Mouse (Mus musculus) left cerebral cortex, adult 6 months (tissue): ENCODE results near the gene Brd7. TPM values are rescaled to one million over a fixed set of nuclear protein-coding genes. Genes with fewer than 3 reads are reported as not detected.

Experiments
- long read RNA-seq, 2 experiments: library from polyadenylated mRNA; unstranded; transcript quantifications; one replicate each; pipeline ENCODE4 v2.0.0; 2019 to 2020
- polyA plus RNA-seq: library from polyadenylated mRNA; unstranded; fragments of <200 nt; fragmentation: Nextera tagmentation; gene quantifications from 2 replicates; pipeline ENCODE4 v1.2.3, GENCODE M21; 2021

The Brd7 gene
- polyA plus RNA-seq = 24.3 and 66.3 TPM in 2 replicates
- long read RNA-seq, experiment 1, transcript Brd7-201 (17 exons, 3,625 nt) = major isoform, 30 of 48 reads
- long read RNA-seq, experiment 1, partial matches to known transcripts = 9 of 48 reads
- long read RNA-seq, experiment 1, other reads (novel, unspliced or antisense) = 9 of 48 reads
- long read RNA-seq, experiment 2, transcript Brd7-201 (17 exons, 3,625 nt) = major isoform, 9 of 35 reads
- long read RNA-seq, experiment 2, partial matches to known transcripts = 18 of 35 reads
- long read RNA-seq, experiment 2, other reads (novel, unspliced or antisense) = 8 of 35 reads

GRCm38 (mm10) chr8:88361708-88362428 lies at the start of gene Brd7:
Gene Brd7 (minus strand): TSS chr8:88362194.

Other genes with a start within 250 kb of the Brd7 start
- 17.5 and 27.9 TPM in 2 replicates for gene Cnep1r1, start 243.4 kb downstream of the Brd7 start, polyA plus RNA-seq
- gene Heatr3, start 224.3 kb downstream of the Brd7 start, polyA plus RNA-seq = 11.0 and 11.4 TPM in 2 replicates
- 3.9 and 4.0 TPM in 2 replicates for gene Tent4b, start 163.0 kb downstream of the Brd7 start, polyA plus RNA-seq
- gene Adcy7, start 89.8 kb downstream of the Brd7 start, polyA plus RNA-seq = 0.43 and 0.73 TPM in 2 replicates
- 9.1 and 12.8 TPM in 2 replicates for gene Nkd1, start 159.2 kb upstream of the Brd7 start, polyA plus RNA-seq